Mouse (Mus musculus): Measurements from ENCODE around the gene Bank1. TPM values are rescaled to one million over a fixed set of nuclear protein-coding genes. Genes with fewer than 3 reads are reported as not detected.

Bank1 gene
- total RNA-seq (2014; fragmentation: Nextera tagmentation) = not detected in 2 replicates
- 0.11 and 0.23 TPM in 2 replicates for total RNA-seq (2017)
- not detected in 2 replicates for polyA plus RNA-seq (2012)

DNA sequence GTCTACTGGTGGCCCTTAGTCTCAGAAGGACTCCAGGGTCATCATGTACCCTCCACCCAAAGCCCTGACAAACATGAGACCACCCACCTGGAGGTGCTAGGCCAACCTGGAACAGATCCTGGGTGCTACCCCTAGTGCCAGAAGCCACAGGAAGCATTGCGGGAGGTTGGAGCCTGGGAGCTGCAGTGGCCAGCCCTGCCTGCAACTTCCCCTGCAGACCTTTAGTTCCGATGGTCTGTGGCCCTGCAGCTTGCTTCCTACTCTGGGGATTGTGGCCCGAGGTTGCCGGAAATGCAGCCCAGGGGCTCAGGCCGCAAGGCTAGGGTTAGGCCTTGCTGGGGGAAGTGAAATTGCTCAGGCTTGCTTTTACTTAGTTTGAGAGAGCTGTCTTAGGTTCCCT, at the start of gene Bank1:
TSS of gene Bank1 (minus strand) at position 284 of the 400 bp plus-strand sequence.
- DNase-seq (ENCODE audit: low spot score) (no peak), ATAC-seq (ENCODE audit: extremely low read depth, insufficient number of reproducible peaks, low FRiP score, poor library complexity, severe bottlenecking) (no peak)
- H3K27me3 ChIP-seq (ENCODE audit: insufficient read depth, low read length) = peaks cover 3% of the 10 kb centered on the region; the same call in 1 of the 2 replicates
- no peaks in the 10 kb centered on the region for H3K9me3 ChIP-seq (replicated peaks)
- H3K36me3 ChIP-seq (replicated peaks) = no peaks in the 10 kb centered on the region
- TF ChIP-seq CTCF (IDR thresholded peaks at IDR 0.05; ENCODE audit: low read depth, low read length) = no peak
- H3K4me1 ChIP-seq (ENCODE audit: insufficient read depth, low read depth, low read length) = no peaks in the 10 kb centered on the region
- no peak within 1 kb of the TSS for H3K4me3 ChIP-seq (ENCODE audit: low read depth, low read length)

DNA sequence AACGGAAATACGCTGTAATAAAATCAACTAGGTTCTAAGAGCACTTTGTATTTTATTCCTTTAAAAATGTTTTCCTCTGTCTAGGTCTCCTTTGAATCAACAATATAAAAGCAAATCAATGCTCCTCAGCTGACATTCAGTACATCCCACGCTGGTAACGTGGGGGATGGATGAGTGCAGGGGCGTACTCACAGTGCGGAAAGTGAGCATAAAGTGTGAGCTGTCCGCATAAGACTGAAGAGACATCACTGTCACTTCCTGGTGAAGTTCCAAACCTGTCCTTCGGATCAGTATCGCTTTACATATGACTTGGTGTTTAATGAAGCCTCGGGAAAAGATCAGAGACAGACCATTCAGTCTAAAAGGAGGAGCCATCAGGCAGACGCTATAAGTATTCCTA, 44.0 kb upstream of the Bank1 start:
- TF ChIP-seq TAL1 (conservative IDR thresholded peaks at IDR 0.05; ENCODE audit: low read depth, low read length) = no peak
- no peak for TF ChIP-seq GATA2 (IDR thresholded peaks at IDR 0.05; ENCODE audit: borderline replicate concordance, low read depth, low read length)
- TF ChIP-seq GATA1 (IDR thresholded peaks at IDR 0.05; ENCODE audit: borderline replicate concordance, low read length) = no peak
- TF ChIP-seq CTCF (IDR thresholded peaks at IDR 0.05; ENCODE audit: low read depth, low read length) = no peak
- no peak for TF ChIP-seq POLR2AphosphoS5 (IDR thresholded peaks at IDR 0.05; ENCODE audit: insufficient replicate concordance, low read depth, low read length)
- no peaks in the 10 kb centered on the region for H3K36me3 ChIP-seq (replicated peaks)
- H3K4me3 ChIP-seq (ENCODE audit: low read depth, low read length) = no peak overlapping the region
- H3K27me3 ChIP-seq (ENCODE audit: insufficient read depth, low read length) = no peaks in the 10 kb centered on the region
- no peak for DNase-seq (ENCODE audit: low spot score)
- ATAC-seq (ENCODE audit: extremely low read depth, insufficient number of reproducible peaks, low FRiP score, poor library complexity, severe bottlenecking) = no peak
- H3K4me1 ChIP-seq (ENCODE audit: insufficient read depth, low read depth, low read length) = no peaks in the 10 kb centered on the region
- H3K9me3 ChIP-seq (replicated peaks) = no peaks in the 10 kb centered on the region

DNA sequence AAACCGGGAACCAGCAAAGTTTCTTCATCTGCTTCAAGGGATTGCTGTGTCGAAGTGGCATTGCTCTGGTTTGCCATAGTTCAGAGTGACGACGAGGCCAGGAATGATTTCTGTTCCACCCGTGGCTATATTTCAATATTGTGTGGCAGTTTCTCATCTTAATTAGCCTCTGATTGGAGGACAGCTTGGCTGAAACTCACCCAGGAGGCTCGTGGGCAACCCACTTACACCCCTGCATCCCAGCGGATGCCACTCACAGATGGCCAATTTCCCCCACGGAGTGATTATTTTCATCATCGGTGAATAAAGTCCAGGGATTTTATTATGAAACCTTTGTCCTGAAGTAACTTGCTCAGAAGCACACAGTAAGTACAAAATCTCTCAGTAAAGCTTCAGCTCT, 43.6 kb upstream of the Bank1 start:
- H3K36me3 ChIP-seq (replicated peaks) = no peaks in the 10 kb centered on the region
- no peak for DNase-seq (ENCODE audit: low spot score)
- ATAC-seq (ENCODE audit: extremely low read depth, insufficient number of reproducible peaks, low FRiP score, poor library complexity, severe bottlenecking) = no peak
- TF ChIP-seq POLR2AphosphoS5 (IDR thresholded peaks at IDR 0.05; ENCODE audit: insufficient replicate concordance, low read depth, low read length) (no peak), CTCF (IDR thresholded peaks at IDR 0.05; ENCODE audit: low read depth, low read length) (no peak), GATA2 (IDR thresholded peaks at IDR 0.05; ENCODE audit: borderline replicate concordance, low read depth, low read length) (no peak), GATA1 (IDR thresholded peaks at IDR 0.05; ENCODE audit: borderline replicate concordance, low read length) (no peak), TAL1 (conservative IDR thresholded peaks at IDR 0.05; ENCODE audit: low read depth, low read length) (no peak)
- no peaks in the 10 kb centered on the region for H3K4me1 ChIP-seq (ENCODE audit: insufficient read depth, low read depth, low read length)
- H3K4me3 ChIP-seq (ENCODE audit: low read depth, low read length) = no peak overlapping the region
- no peaks in the 10 kb centered on the region for H3K27me3 ChIP-seq (ENCODE audit: insufficient read depth, low read length)
- no peaks in the 10 kb centered on the region for H3K9me3 ChIP-seq (replicated peaks)

DNA sequence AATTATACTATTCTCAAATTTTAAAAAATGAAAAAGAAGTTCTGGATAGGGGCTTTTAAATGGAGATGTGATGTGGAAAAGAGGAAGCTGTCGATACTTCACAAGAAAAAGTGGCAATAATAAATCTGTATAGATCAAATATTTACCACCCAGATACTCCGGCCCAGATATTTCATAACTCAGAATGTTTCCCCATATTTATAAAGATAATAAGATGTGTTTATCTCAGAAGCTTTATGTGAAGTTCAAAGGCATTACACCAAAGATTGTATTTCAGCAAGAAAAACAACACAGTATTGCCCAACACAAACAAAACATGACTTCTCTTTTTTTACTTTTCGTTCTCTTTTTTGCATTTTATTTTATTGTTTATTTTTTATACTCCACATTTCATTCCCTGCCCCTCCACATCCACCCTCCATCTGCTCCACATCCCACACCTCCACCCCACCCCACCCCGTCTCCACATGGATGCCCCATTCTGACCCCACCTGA, 42.7 kb upstream of the Bank1 start:
- H3K9me3 ChIP-seq (replicated peaks) = no peaks in the 10 kb centered on the region
- no peak overlapping the region for H3K4me3 ChIP-seq (ENCODE audit: low read depth, low read length)
- no peak for DNase-seq (ENCODE audit: low spot score)
- no peak for ATAC-seq (ENCODE audit: extremely low read depth, insufficient number of reproducible peaks, low FRiP score, poor library complexity, severe bottlenecking)
- H3K27me3 ChIP-seq (ENCODE audit: insufficient read depth, low read length) = no peaks in the 10 kb centered on the region
- no peaks in the 10 kb centered on the region for H3K36me3 ChIP-seq (replicated peaks)
- no peak for TF ChIP-seq GATA1 (IDR thresholded peaks at IDR 0.05; ENCODE audit: borderline replicate concordance, low read length)
- no peak for TF ChIP-seq TAL1 (conservative IDR thresholded peaks at IDR 0.05; ENCODE audit: low read depth, low read length)
- no peak for TF ChIP-seq CTCF (IDR thresholded peaks at IDR 0.05; ENCODE audit: low read depth, low read length)
- no peak for TF ChIP-seq GATA2 (IDR thresholded peaks at IDR 0.05; ENCODE audit: borderline replicate concordance, low read depth, low read length)
- TF ChIP-seq POLR2AphosphoS5 (IDR thresholded peaks at IDR 0.05; ENCODE audit: insufficient replicate concordance, low read depth, low read length) = no peak
- H3K4me1 ChIP-seq (ENCODE audit: insufficient read depth, low read depth, low read length) = no peaks in the 10 kb centered on the region

DNA sequence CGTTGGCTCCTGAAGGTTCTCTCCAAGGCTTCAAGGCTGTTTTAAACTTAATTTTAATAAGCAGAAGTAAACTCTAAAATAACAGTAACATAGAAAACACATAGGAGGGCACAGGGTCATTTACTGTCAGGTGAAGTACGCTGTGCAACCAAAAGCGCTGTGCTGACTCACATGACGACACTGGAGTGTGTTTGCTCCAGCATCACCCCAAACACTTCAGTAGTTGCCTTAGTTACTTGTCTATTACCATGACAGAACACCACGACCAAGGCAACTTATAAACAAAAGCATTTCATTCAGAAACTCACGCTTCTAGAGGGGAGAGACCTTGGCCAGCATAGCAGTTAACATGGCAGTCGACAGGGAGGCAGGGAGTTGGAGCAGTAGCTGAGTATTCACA, 23.8 kb upstream of the Bank1 start:
- Histone ChIP-seq H3K9me3 (replicated peaks) (no peaks in the 10 kb centered on the region), H3K36me3 (replicated peaks) (no peaks in the 10 kb centered on the region), H3K4me3 (ENCODE audit: low read depth, low read length) (no peak overlapping the region), H3K27me3 (ENCODE audit: insufficient read depth, low read length) (peaks cover 4% of the 10 kb centered on the region; the same call in 1 of the 2 replicates), H3K4me1 (ENCODE audit: insufficient read depth, low read depth, low read length) (no peaks in the 10 kb centered on the region)
- ATAC-seq (ENCODE audit: extremely low read depth, insufficient number of reproducible peaks, low FRiP score, poor library complexity, severe bottlenecking) (no peak), DNase-seq (ENCODE audit: low spot score) (no peak)
- TF ChIP-seq POLR2AphosphoS5 (IDR thresholded peaks at IDR 0.05; ENCODE audit: insufficient replicate concordance, low read depth, low read length) (no peak), GATA1 (IDR thresholded peaks at IDR 0.05; ENCODE audit: borderline replicate concordance, low read length) (no peak), TAL1 (conservative IDR thresholded peaks at IDR 0.05; ENCODE audit: low read depth, low read length) (no peak), GATA2 (IDR thresholded peaks at IDR 0.05; ENCODE audit: borderline replicate concordance, low read depth, low read length) (no peak)

DNA sequence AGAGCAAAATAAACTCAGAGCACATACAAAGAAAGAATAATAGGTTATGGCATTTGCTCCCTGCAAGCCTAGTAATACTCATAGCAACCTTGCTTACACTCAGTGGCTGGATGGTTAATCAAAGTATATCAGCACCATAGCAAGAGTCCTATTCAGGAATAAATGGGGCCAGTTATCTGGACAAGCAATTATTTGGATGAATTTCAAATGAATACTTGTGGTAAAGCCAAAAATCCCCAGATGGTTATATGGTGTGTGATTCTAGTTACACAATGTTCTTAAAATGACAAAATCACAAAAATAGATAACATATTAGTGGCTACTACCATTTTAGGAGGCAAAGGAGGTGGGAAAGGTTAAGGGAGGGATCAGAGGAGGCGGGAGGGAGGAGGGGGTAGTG, 22.7 kb upstream of the Bank1 start:
- H3K4me3 ChIP-seq (ENCODE audit: low read depth, low read length) = no peak overlapping the region
- DNase-seq (ENCODE audit: low spot score) = no peak
- no peaks in the 10 kb centered on the region for H3K36me3 ChIP-seq (replicated peaks)
- no peak for ATAC-seq (ENCODE audit: extremely low read depth, insufficient number of reproducible peaks, low FRiP score, poor library complexity, severe bottlenecking)
- no peak for TF ChIP-seq GATA2 (IDR thresholded peaks at IDR 0.05; ENCODE audit: borderline replicate concordance, low read depth, low read length)
- TF ChIP-seq CTCF (IDR thresholded peaks at IDR 0.05; ENCODE audit: low read depth, low read length) = no peak
- TF ChIP-seq POLR2AphosphoS5 (IDR thresholded peaks at IDR 0.05; ENCODE audit: insufficient replicate concordance, low read depth, low read length) = no peak
- TF ChIP-seq GATA1 (IDR thresholded peaks at IDR 0.05; ENCODE audit: borderline replicate concordance, low read length) = no peak
- TF ChIP-seq TAL1 (conservative IDR thresholded peaks at IDR 0.05; ENCODE audit: low read depth, low read length) = no peak
- no peaks in the 10 kb centered on the region for H3K9me3 ChIP-seq (replicated peaks)
- H3K27me3 ChIP-seq (ENCODE audit: insufficient read depth, low read length) = peaks cover 4% of the 10 kb centered on the region; the same call in 1 of the 2 replicates
- H3K4me1 ChIP-seq (ENCODE audit: insufficient read depth, low read depth, low read length) = no peaks in the 10 kb centered on the region
